Mouse (Mus musculus) gastrocnemius, postnatal 14 days (tissue): ENCODE measurements at regions not wholly inside any gene's neighbourhood (a gene's known extent, or its start where the extent isn't known, plus 50 kb on each side); places are given as distances from the start of the nearest gene placed in this dataset.

ENCODE experiments used
- DNase-seq: peaks from one replicate; pipeline ENCODE4 v3.0.0; 2021; ENCODE audit warnings: mixed read lengths
- intact Hi-C: fragments of 180-260 bp; cut with DNase I; formaldehyde crosslinking; loops from one replicate; pipeline ENCODE4 v1.15.1; 2025; ENCODE audit warnings: low total_unique reads

- intact Hi-C loops, result loop anchor here (5.0 kb wide), 1 partner anchor 231 kb away; no protein-coding TSS in a partner anchor
These were observed 392.7 kb upstream of the Spred2 start for GRCm38 (mm10) chr11:19531255-19532003.

GRCm38 (mm10) chr11:19532867-19533266 lies 391.3 kb upstream of the Spred2 start:
- intact Hi-C loops, result loop anchor here (5.0 kb wide), 1 partner anchor 229 kb away; no protein-coding TSS in a partner anchor
- DNase-seq, result no peak

More at GRCm38 (mm10) chr11:19531255-19532003, 392.7 kb upstream of the Spred2 start:
- DNase-seq, result no peak

- DNase-seq, result no peak
- intact Hi-C loops, result loop anchor here (5.0 kb wide), 1 partner anchor 229 kb away; no protein-coding TSS in a partner anchor
These were observed 390.5 kb upstream of the Spred2 start for GRCm38 (mm10) chr11:19533701-19534100.

- no peak for DNase-seq
- intact Hi-C loops, result no loop called here
These were observed 389.0 kb upstream of the Spred2 start for GRCm38 (mm10) chr11:19535215-19535614.

- DNase-seq, result no peak
- intact Hi-C loops, result no loop called here
These were observed 377.9 kb upstream of the Spred2 start for GRCm38 (mm10) chr11:19546226-19546625.

GRCm38 (mm10) chr11:19554316-19554946 lies 369.7 kb upstream of the Spred2 start:
- DNase-seq, result no peak
- intact Hi-C loops, result no loop called here

- DNase-seq, result no peak
- intact Hi-C loops, result no loop called here
These were observed 369.0 kb upstream of the Spred2 start for GRCm38 (mm10) chr11:19554947-19555770.

- intact Hi-C loops, result no loop called here
- DNase-seq, result no peak
These were observed 363.7 kb upstream of the Spred2 start for GRCm38 (mm10) chr11:19560452-19560851.

- intact Hi-C loops, result no loop called here
- DNase-seq, result no peak
These were observed 361.5 kb upstream of the Spred2 start for GRCm38 (mm10) chr11:19562668-19563067.

- intact Hi-C loops, result no loop called here
- DNase-seq, result no peak
These were observed 338.9 kb upstream of the Spred2 start for GRCm38 (mm10) chr11:19585228-19585627.

- no peak for DNase-seq
- intact Hi-C loops, result no loop called here
These were observed 331.4 kb upstream of the Spred2 start for GRCm38 (mm10) chr11:19592506-19593355.

- intact Hi-C loops, result no loop called here
- no peak for DNase-seq
These were observed 329.1 kb upstream of the Spred2 start for GRCm38 (mm10) chr11:19595107-19595506.

GRCm38 (mm10) chr11:19596336-19596735 lies 327.8 kb upstream of the Spred2 start:
- no peak for DNase-seq
- intact Hi-C loops, result no loop called here

GRCm38 (mm10) chr11:19599433-19599832 lies 324.7 kb upstream of the Spred2 start:
- intact Hi-C loops, result no loop called here

GRCm38 (mm10) chr11:19601216-19601938 lies 322.8 kb upstream of the Spred2 start:
- intact Hi-C loops, result no loop called here
- peak; percentile 88 for DNase-seq

More at GRCm38 (mm10) chr11:19599433-19599832, 324.7 kb upstream of the Spred2 start:
- DNase-seq, result no peak

- DNase-seq, result no peak
- intact Hi-C loops, result no loop called here
These were observed 321.7 kb upstream of the Spred2 start for GRCm38 (mm10) chr11:19602496-19602895.

- intact Hi-C loops, result no loop called here
These were observed 318.6 kb upstream of the Spred2 start for GRCm38 (mm10) chr11:19605602-19606001.

GRCm38 (mm10) chr11:19606943-19607342 lies 317.2 kb upstream of the Spred2 start:
- intact Hi-C loops, result no loop called here
- no peak for DNase-seq

More at GRCm38 (mm10) chr11:19605602-19606001, 318.6 kb upstream of the Spred2 start:
- no peak for DNase-seq
